Mouse (Mus musculus) spleen, adult 2 months (tissue): Measurements from ENCODE around the gene Lgalsl.

Source experiments
- CTCF ChIP-seq: fragments of 200-500 bp; IDR thresholded peaks from 2 replicates; pipeline ENCODE4 v1.5.1; 2011; ENCODE audit warnings: mild to moderate bottlenecking, inconsistent platforms; ENCODE audit not compliant: insufficient read depth, insufficient read length, insufficient replicate concordance; ENCODE audit errors: extremely low read depth
- POLR2A ChIP-seq: fragments of 200-500 bp; IDR thresholded peaks from 2 replicates; pipeline ENCODE4 v1.6.1; 2011; ENCODE audit warnings: low read depth, low read length, inconsistent platforms

- TF ChIP-seq CTCF (no peak), POLR2A (no peak)
Measured at GRCm38 (mm10) chr11:20854032-20854741, 23.3 kb upstream of the Lgalsl start.
